Mouse (Mus musculus): ENCODE results near the gene Pde7b.
A peak's percentile ranks its signal among the peaks of the same experiment; 100 is the strongest.

The Pde7b gene

GRCm38 (mm10) chr10:20724906-20725305, at the start of gene Pde7b:
Gene Pde7b (minus strand): TSS chr10:20725078.
- DNase-seq (ENCODE audit: low spot score in 2 of 2): peak; percentile 40 to 71

- no peak for DNase-seq (ENCODE audit: low spot score in 2 of 2)
Measured at GRCm38 (mm10) chr10:20772056-20772455, 47.2 kb upstream of the Pde7b start.

GRCm38 (mm10) chr10:20770418-20770888, 45.6 kb upstream of the Pde7b start:
- no peak for DNase-seq (ENCODE audit: low spot score in 2 of 2)

GRCm38 (mm10) chr10:20769557-20770417, 44.9 kb upstream of the Pde7b start:
- DNase-seq (ENCODE audit: low spot score in 2 of 2): no peak

- DNase-seq (ENCODE audit: low spot score in 2 of 2): no peak
Measured at GRCm38 (mm10) chr10:20764352-20764751, 39.5 kb upstream of the Pde7b start.

GRCm38 (mm10) chr10:20758939-20759338, 34.1 kb upstream of the Pde7b start:
- DNase-seq (ENCODE audit: low spot score in 2 of 2): no peak

- no peak for DNase-seq (ENCODE audit: low spot score in 2 of 2)
Measured at GRCm38 (mm10) chr10:20758259-20758658, 33.4 kb upstream of the Pde7b start.

GRCm38 (mm10) chr10:20756219-20756618, 31.3 kb upstream of the Pde7b start:
- no peak for DNase-seq (ENCODE audit: low spot score in 2 of 2)

- no peak for DNase-seq (ENCODE audit: low spot score in 2 of 2)
Measured at GRCm38 (mm10) chr10:20752883-20753282, 28.0 kb upstream of the Pde7b start.

GRCm38 (mm10) chr10:20750642-20751251, 25.9 kb upstream of the Pde7b start:
- no peak for DNase-seq (ENCODE audit: low spot score in 2 of 2)

- DNase-seq (ENCODE audit: low spot score in 2 of 2): no peak
Measured at GRCm38 (mm10) chr10:20748938-20749337, 24.1 kb upstream of the Pde7b start.

GRCm38 (mm10) chr10:20747229-20747628, 22.4 kb upstream of the Pde7b start:
- no peak for DNase-seq (ENCODE audit: low spot score in 2 of 2)

- no peak for DNase-seq (ENCODE audit: low spot score in 2 of 2)
Measured at GRCm38 (mm10) chr10:20739801-20740200, 14.9 kb upstream of the Pde7b start.

GRCm38 (mm10) chr10:20737146-20737545, 12.3 kb upstream of the Pde7b start:
- DNase-seq (ENCODE audit: low spot score in 2 of 2): no peak

- DNase-seq (ENCODE audit: low spot score in 2 of 2): no peak
Measured at GRCm38 (mm10) chr10:20735775-20736449, 11.0 kb upstream of the Pde7b start.

GRCm38 (mm10) chr10:20733576-20733975, 8.7 kb upstream of the Pde7b start:
- no peak for DNase-seq (ENCODE audit: low spot score in 2 of 2)

GRCm38 (mm10) chr10:20732180-20732579, 7.3 kb upstream of the Pde7b start:
- DNase-seq (ENCODE audit: low spot score in 2 of 2): no peak

GRCm38 (mm10) chr10:20730034-20730433, 5.2 kb upstream of the Pde7b start:
- DNase-seq (ENCODE audit: low spot score in 2 of 2): no peak

- DNase-seq (ENCODE audit: low spot score in 2 of 2): no peak
Measured at GRCm38 (mm10) chr10:20725384-20725983, 606 bp upstream of the Pde7b start.

GRCm38 (mm10) chr10:20724451-20724850, 427 bp downstream of the Pde7b start:
- no peak for DNase-seq (ENCODE audit: low spot score in 2 of 2)

GRCm38 (mm10) chr10:20723962-20724361, 916 bp downstream of the Pde7b start:
- DNase-seq (ENCODE audit: low spot score in 2 of 2): no peak

GRCm38 (mm10) chr10:20723521-20723915, 1.4 kb downstream of the Pde7b start:
- no peak for DNase-seq (ENCODE audit: low spot score in 2 of 2)

All from frontal cortex, postnatal 25 days (tissue).